Mouse (Mus musculus) megakaryocyte progenitor cell, adult 5-6 weeks (primary cell): ENCODE measurements around the gene Sult2a2. TPM values are rescaled to one million over a fixed set of nuclear protein-coding genes. Genes with fewer than 3 reads are reported as not detected.
"Not testable (repeated sequence)": the region's sequence is repeated elsewhere in the genome, so short reads cannot be mapped to it uniquely, and the experiment has no call there.

Experiments
- ATAC-seq: replicated peaks from 2 replicates; pipeline ENCODE4 v1.8.0; 2016; ENCODE audit warnings: mild to moderate bottlenecking, moderate TSS enrichment, inconsistent platforms; ENCODE audit not compliant: poor library complexity
- total RNA-seq, 2 experiments: library from RNA; stranded (forward) in 1 of 2; stranded (reverse) in 1 of 2; fragments of 157-497, 149-512 nt in 1 of 2; fragments of 200-1000 nt in 1 of 2; gene quantifications; 2 replicates each; pipeline versions ENCODE4 v1.2.3 to v1.2.4; 2015 to 2017

Gene Sult2a2
- total RNA-seq (2015) (not detected in 2 replicates), total RNA-seq (2017) (not detected in 2 replicates)

DNA sequence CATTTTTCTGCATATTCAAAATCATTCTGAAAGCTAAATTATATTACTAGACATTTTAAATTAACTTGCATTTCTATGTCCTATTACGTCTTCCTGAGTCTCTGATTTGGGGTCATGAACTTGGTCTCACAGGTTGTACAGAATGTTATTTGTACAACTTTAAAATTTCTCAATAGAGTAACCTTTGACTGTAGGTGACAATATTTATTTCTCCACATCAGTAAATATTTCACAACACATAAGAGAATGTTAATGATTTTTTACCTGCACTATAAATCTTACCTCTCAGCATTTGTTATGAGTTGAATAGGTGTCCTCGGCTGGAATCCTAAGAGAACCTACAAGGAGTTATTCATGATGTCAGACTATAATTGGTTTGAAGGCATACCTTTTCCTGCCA, at the start of gene Sult2a2:
Gene Sult2a2, plus strand, starts transcription at position 301 of the 400 bp plus-strand sequence.
- ATAC-seq = not testable (repeated sequence)

DNA sequence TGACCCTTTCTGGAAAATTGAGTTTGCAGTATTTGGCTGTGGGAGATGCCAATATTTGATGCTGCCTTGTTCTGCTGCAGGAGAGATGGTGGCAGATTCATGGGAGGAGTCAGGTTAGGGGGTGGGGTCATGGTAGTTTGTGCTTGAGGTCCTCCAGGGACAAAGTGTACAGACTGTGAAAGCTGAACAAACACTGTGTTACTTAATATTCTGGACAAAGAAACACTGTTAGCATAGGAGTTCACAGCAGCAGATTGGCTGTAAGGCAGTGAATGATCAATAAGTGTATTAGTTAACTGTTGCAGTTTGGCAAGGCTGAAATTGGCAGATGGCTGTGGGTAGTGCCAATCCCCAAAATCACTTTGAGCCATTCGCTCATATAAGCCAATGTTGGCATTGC, 80.6 kb downstream of the Sult2a2 start:
- ATAC-seq = no peak

Other genes starting within 250 kb of the Sult2a2 start
- not detected in 2 replicates for gene Bsph2, start 162.4 kb upstream of the Sult2a2 start, total RNA-seq (2015)
- gene Bsph2, start 162.4 kb upstream of the Sult2a2 start, total RNA-seq (2017) = not detected in 2 replicates
- gene Sult2a5, start 109.5 kb upstream of the Sult2a2 start, total RNA-seq (2015) = not detected in 2 replicates
- not detected in 2 replicates for gene Sult2a5, start 109.5 kb upstream of the Sult2a2 start, total RNA-seq (2017)
- not detected in 2 replicates for gene Sult2a1, start 103.9 kb downstream of the Sult2a2 start, total RNA-seq (2015)
- not detected in 2 replicates for gene Sult2a1, start 103.9 kb downstream of the Sult2a2 start, total RNA-seq (2017)